Mouse (Mus musculus) monocyte, adult 5-6 weeks (primary cell): ENCODE measurements around the gene Fto. TPM values are rescaled to one million over a fixed set of nuclear protein-coding genes. Genes with fewer than 3 reads are reported as not detected.

ENCODE experiments used
- ATAC-seq: fragments of 153-309, 156-312 bp; replicated peaks from 2 replicates; pipeline ENCODE4 v1.8.0; 2017; ENCODE audit warnings: mild to moderate bottlenecking; ENCODE audit not compliant: low TSS enrichment, insufficient number of reproducible peaks, severe bottlenecking, poor library complexity, low FRiP score
- total RNA-seq: library from RNA; stranded (forward); fragments of 200-1000, 200-491, 200-594 nt; gene quantifications from 3 replicates; pipeline ENCODE4 v1.2.3, GENCODE M21; 2017

Fto gene
- total RNA-seq, 1 experiment from 2014 or later: 12.3 TPM

DNA sequence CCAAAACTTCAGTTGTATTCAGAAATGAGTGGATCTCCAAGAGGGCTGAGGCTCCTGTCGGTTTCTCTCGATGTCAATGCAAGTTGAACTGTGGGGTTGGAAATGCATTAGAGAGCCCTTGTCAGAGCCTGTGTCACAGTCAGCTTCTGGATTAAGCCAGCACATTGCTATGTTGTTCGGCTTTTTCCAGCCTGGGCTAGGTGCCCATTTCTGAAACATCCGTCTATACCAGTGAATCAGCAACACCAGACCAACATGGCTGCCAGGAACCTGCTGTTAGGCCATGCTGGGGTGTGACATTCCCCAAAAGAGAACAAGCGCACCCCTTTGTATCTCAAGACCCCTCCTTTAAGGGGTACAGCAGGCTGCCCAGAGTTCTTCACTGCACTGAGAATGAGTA lies 293.8 kb downstream of the Fto start:
- ATAC-seq: no peak

DNA sequence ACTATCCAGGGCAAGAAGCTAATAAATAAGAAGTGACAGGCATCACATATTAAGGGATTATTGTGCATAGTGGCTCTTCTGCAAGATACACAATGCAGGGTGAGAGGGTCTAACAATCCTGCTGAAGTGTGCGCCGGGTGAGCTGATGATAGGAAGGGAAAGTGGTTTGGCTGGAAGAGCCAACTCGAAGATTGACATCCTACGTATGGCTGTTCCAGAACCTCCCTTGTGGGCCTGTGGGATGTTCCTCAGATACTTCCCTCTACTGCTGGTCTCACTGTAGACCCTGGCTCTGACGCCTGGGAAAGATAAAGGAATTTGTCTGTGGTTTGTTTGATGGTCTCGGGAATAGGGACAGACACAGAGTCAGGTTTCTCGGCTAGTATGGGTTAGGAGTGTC lies 297.9 kb downstream of the Fto start:
- no peak for ATAC-seq

DNA sequence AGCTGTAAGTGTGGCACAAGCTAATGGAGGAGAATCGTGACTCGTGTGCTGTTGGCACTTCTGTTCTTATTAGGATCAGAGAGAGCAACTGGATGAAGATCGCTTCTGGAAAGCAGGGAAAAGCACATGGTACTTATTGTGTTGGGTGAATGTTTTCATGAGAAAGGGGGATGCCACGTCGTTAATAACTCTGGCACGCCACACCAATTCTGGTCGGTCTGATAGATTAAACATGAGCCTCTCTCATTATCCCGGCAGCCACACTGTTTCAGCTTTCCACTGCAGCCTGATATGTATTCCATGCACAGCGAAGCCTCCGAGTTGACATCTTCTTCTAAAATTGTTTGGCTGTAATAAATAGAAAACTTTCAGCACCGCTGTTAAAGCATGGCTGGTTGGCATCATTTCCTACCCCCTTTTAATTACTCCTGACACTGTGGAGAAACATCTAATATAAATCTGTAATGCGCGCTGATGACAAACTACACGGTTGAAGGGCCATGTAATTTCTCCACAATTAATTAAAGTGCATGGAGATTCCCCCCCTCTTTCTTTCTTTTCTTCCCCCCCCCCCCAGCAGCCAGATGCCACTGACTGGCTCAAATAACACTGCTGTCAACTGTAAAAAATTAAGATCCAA lies 298.5 kb downstream of the Fto start:
- no peak for ATAC-seq

DNA sequence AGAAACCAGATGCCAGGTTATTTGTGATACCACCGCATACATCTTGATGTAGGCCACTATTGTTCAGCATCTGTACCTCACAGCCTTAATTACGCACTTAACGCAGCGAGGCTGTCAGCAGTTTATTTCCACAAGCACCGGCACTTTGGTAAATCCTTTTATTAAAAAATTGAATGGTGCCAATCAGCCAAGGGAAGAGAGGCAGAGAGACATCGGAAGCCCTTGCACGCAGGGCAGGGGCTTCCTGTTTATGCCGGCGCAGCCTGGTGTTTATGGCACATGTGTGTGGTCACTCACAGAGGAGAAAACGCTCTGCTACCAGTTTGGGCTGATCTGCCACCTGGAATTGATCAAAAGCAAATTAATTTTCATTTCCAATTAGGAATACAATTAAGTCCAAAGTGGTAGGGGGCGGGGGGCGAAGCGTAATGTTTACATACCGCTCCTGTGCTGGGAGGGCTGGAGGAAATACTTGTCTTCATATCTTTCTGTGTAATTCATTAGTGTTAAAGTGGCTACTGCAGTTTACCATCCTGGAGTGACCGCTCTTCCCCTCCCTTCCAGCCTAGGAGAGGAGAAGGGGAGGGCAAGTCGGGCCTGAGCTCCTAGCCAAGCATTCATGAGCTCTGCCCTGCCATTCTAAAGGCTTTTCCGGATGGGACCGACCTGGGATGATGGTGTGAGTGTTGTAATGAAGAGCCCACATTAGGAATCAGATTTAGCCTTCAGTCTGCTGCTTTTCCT lies 299.2 kb downstream of the Fto start:
- ATAC-seq: no peak

DNA sequence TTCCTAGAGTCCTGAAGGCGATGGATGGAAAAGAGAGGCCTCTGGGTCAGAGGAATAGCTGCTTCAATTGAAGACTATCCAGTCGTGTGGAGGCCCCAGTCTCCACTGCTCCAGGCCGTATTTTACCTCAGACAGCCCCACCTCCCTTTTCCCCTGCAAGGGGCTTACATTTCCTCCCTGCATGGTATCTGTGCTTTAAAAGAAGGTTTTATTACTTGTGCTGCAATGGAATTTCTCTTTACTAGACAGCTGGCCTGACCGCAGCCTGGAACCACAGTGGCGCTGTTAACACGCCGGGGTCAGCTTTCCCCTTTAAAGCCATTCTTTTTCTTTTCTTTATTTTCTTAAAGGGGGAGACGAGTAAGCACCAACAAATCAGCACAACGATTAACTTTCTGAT lies 300.3 kb downstream of the Fto start:
- ATAC-seq: no peak

DNA sequence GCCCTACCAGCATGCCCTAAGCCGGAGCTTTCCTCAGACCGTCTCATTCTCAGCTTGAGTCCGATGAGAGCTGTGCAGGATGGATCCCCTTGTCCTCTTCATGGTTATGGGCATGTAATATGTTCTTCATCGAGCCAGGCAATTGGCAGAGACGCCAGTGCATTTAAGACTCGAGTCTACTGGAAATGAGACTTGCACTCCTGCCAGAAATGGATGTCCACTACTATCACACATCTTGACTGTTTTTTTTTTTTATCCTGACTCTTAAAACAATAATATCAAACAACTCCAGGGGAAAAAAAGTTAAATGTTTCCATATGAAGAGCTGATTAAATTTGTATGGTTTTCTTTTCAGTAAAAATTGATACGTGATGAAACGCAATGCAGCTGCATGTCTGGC lies 301.9 kb downstream of the Fto start:
- ATAC-seq: no peak

DNA sequence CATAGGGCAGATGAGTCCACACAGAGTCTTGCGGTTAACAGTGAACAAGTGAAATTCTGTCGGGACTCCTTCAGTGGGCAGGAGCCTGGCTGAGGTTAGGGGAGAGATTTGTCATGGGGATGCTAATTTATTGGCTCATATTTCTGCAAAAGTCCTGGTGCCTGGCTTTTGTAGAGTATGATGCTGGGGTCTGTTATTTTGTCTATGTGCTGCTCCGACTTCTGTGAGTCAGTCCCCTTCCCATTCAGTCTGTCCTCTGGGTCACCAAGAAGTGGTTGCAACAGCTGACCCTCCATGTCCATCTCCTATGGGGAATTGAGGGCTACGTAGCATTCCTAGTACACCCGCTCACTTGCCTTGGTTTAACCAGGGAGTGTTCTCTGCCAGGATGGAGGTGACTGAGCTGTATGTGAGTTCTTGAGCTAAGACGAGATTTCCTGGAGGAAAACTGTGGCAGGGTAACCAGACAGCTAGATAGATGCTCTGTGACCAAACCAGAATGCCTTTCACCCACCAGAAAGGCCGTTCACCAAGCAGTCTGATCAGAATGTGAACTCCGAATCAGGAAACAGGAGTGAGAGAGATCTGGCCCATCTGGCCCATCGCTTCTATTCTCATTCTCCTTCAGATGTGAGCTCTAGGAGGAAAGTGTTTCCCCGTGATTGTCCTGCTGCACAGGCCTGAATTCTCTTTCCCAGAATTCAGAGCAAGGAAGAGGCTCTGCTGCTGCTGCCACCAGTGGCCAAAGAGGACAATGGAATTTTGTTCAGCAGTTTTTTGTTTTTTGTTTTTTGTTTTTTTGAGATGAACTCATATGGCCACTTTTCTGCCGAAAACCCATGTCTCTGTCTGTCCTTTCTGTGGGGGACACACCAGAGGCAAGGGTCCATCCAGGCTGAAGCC lies 302.7 kb downstream of the Fto start:
- no peak for ATAC-seq

DNA sequence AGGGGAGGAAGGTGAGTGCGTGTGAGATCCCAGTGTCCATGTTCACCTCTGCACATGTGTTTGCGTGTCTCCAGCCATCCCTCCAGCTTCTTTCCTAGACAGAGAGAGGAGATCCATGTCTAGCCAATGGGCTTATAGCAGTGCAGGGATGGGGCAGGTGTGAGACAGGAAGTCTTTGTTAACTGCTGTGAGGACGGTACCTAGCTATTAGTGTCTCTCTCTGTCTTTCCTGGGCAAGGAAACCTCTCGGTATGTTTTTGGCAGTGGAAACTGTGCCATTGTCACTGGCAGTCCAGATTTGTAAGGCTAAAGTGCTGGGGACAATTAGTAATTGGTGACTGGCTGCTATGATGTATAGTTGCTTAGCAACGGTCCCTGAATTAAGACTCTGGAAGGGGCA lies 304.4 kb downstream of the Fto start:
- no peak for ATAC-seq

DNA sequence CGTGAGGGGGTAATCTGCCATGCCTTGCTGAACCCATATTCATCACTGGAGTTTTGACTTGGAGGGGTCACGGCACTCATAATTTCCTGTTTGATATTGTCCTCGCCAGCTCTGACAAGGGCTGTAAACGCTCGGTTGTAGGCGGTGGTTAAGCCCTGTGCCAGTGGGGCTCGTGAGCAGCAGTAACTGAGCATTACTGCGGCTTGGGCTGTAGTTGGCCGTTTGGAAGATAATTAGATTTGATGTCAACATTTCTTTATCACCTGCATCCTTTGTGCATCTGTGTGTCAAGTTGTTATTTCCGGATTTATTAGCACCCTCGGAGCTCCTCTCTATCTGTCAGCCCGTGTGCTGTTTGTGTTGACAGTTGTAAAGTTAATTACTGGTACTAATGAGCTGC lies 309.4 kb downstream of the Fto start:
- ATAC-seq: no peak

DNA sequence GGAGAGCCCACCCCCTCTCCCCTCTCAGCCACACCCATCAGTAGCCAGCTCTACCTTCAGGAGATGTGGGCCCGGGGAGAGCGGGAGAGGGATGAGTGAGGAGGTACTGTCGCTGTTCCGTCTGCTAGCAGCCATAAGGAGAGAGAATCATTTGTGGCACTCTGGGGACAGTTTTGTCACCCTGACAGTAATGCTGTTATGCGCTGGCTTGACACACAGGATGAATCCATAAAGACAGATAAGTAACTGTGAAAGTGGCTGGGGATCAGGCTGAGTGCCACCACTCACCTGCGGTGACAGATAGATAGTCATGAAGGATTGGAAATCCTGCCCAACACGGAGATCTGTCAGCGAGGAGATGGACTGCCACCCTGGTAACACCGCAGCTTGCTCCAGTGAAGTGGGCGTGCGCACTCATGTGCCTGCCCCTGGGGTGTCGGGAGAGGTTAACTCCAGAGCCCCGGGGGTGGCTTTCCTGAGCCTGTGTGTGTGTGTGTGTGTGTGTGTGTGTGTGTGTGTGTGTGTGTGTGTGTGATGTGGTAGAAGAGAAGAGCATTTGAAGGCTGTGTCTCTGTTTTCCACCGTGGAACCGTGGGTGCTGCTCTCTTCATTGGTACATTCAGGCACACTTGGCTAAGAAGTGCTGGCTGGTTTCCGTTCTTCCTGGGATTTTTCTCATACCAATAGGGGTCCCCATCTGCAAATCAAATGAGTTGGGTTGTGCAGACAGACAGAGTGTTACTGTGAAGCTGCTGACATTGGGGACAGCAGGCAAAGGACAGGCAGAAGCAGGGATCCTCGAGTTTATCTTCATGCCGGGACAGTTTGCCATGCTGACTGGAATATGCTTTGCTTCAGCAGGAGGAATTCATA lies 312.6 kb downstream of the Fto start:
- ATAC-seq: no peak

DNA sequence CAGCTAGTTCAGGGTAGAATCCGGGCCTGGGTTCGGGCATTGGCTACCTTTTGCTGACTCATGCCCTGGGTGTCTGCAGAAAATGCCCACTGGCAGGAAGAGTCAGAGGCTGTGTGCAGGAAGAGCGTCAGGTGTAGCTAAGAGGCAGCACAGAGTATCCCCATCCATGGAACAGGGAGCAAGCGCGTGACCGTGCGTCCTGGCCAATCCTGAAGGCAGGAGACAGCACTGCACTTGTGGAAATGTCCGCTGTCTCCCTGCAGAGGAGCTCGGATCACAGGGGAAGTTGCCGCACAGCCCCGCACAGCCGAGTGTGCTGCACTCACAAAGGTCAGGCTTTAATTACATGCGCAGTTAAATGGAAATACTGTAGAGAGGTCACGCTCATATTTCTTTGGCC lies 316.3 kb downstream of the Fto start:
- ATAC-seq: no peak

DNA sequence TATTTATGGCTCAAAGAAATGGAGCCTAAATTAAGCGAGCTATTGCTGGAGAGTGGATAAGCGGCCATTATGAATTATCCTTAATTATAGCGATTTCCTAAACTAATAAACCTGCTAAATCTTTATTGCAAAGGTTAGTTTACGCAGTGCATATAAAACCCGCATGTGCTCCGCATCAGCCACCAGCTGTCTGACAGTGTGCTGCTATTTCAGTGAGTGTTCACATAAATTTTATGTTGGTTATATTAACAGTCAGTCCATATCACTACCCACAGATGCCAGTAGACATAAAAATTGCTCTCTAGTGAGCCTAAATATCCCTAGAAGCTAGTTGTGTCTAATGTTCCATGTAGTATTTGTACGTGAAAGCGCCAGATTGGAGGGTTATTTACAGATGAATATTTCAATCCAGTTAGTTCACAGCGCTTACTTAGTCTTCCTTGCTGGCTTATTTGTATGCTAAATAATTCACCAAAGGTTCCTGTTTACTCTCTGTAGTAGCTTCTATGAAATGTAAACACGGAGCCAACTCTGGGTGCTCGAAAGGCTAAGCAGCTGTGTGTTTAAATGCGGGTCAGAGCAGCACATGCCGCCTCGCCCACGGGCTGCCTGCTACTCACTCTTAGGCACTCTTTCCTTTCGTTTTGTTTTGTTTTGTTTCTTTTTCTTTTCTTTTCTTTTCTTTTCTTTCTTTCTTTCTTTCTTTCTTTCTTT lies 317.2 kb downstream of the Fto start:
- no peak for ATAC-seq

DNA sequence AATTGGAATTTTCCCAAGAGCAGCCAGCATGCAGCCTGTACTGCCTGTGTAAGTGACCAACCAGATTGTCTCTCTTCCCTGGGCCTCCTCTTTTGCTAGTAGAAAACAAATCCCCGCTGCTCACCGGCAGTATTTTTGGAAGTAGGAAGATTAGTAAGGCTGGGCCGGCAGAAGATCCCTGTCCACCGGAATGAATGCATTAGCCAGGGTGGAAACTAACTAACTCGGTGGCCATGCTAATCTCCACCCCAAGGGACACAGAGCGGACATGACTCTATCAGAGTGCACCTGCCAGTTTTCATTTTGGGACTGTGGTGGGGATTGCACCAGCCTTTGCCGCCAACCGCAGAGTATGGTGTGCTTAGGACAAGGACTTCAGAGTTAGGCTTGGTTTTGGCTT lies 319.1 kb downstream of the Fto start:
- no peak for ATAC-seq

DNA sequence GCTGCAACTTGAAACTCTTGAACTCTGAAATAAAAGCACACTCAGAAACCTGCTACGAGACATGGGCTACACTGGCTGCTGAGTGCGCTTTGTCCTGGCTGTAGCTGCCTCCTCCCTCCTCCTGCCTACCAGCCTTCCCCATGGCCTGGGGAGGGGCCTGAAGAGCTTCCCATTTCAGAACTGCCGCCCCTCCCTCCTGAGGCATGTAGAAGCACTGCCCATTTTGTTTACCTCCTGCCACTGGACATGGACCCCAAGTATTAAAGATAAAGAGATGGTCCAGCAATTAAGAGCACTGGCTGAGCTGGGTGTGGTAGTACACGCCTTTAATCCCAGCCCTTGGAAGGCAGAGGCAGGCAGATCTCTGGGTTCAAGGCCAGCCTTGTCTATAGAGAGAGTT lies 322.1 kb downstream of the Fto start:
- ATAC-seq: no peak

DNA sequence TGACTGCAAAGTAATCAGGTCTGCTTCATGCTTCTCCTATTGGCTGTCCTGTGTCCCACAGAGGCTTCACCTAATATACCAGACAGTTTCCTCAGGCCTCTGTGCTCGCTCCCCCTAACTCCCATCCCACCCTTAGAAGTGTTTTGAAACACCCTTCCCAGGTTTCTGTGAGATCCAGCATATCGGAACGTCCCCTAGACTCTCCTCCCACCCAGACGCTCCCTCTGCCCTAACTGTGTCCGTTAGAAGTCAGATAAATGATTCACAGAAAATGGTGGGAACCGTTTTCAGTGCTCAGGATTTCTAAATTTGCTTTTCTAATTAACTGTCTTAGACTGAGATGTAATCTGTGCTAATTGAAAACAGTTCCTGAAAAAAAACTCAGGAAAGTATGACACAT lies 323.6 kb downstream of the Fto start:
- ATAC-seq: no peak

DNA sequence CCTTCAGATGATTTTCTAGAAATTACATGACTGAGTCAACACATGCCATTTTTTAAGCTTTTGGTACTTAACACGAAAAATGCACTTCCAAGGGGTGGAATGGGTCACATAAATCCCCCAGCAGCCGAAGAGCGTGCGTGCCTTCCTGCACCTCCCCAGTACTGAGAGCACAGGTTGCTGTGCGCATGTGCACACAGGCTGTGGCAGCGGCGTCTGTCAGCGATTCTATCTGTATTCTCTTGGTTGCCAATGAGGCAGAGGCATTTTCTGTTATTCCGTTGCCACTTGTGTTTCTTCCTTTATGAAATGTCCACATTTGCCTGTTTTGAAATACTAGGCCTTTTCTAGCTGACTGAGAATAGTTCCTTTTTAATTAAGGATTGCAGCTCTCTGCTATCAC lies 324.4 kb downstream of the Fto start:
- ATAC-seq: no peak

DNA sequence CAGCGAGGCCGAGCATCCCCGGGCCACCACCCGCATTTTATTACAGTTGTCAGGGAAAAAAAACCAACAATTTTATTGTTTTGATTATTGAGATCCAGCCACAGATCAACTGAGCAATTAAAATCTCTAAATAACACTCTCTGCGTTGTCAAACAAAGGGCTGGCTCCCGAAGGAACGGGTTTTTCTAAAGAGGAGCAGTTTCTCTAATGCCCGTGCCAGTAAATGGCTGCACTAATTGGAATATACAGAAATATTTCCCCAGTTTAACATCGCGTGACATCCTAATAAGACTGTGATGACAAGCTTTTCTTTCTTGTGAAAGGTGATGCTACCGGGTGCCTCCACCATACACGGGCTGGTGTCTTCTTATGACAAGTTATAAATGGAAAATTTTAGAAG lies 324.9 kb downstream of the Fto start:
- no peak for ATAC-seq

DNA sequence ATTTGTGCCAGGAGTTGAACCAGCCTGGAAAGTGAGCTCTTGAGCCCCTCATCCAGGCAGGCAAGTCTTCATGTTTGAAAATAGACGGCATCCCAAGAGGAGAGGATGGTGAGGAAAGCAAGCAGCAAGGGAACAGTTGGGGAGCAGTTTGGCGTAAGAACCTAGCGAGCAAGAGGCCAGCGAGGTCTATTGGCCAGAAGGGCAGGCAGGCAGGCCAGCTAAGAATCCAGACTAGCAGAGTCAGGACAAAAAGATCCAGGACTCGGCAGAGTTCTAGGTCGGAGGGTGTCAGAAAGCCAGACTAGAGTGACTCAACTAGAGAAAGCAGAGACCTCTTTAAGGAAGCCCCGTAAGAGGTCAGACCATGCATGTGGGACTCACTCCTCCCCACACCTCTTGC lies 327.1 kb downstream of the Fto start:
- ATAC-seq: no peak
